Comparison of ENCODE assay signal across 12 mouse cellular contexts in genomic region chr14:28093214-28093613, GRCm38 (mm10).
DNase-seq lines count a peak whose midpoint lies in the region; ATAC-seq and TF ChIP-seq lines count a peak whose summit lies in the region.
"Had no signal": no experiment of that assay in that cellular context is flagged by ENCODE, and none has a peak within 500 bp of the region (broad histone marks: within the 10 kb centered on the region; RNA-seq: fewer than 3 reads in every experiment).

No protein-coding gene starts in this region.

- H3K27me3 ChIP-seq in liver, embryonic 14.5 days (ENCODE audit: control insufficient read depth, insufficient read depth, low read length), result no peaks in the 10 kb centered on the region
- no peaks in the 10 kb centered on the region for H3K27me3 ChIP-seq in liver, embryonic 12.5 days (replicated peaks)
- H3K27me3 ChIP-seq: embryonic facial prominence, embryonic 12.5 days; forebrain, embryonic 15.5 days; limb, embryonic 15.5 days had no signal

- 0 out of 2 replicates have a peak, but pooled peaks have one; percentile 7 for TF ChIP-seq CTCF in liver, embryonic 14.5 days (IDR thresholded peaks at IDR 0.05; ENCODE audit: low read depth)
- 0 out of 2 replicates have a peak, but pooled peaks have one; percentile 4 for TF ChIP-seq CTCF in cortical plate, adult 2 months (IDR thresholded peaks at IDR 0.05; ENCODE audit: extremely low read depth, insufficient read depth, low read length)

- no peak overlapping the region for H3K27ac ChIP-seq in liver, embryonic 14.5 days
- no peak overlapping the region for H3K27ac ChIP-seq in liver, embryonic 12.5 days
- H3K27ac ChIP-seq in cortical plate, adult 2 months (ENCODE audit: insufficient read depth, low read length), result no peak overlapping the region
- H3K27ac ChIP-seq: embryonic facial prominence, embryonic 12.5 days; forebrain, embryonic 15.5 days; limb, embryonic 15.5 days had no signal

- intact Hi-C loops in left cerebral cortex, postnatal 10 days (cut with DNase I), result loop anchor here (5.0 kb wide), 1 partner anchor 414 kb away; no protein-coding TSS in a partner anchor

- ATAC-seq in liver, embryonic 14.5 days (ENCODE audit: insufficient read depth), result no peak
- no peak for ATAC-seq in liver, embryonic 12.5 days
- ATAC-seq: forebrain, embryonic 15.5 days had no signal

- TF ChIP-seq EP300 in liver, embryonic 14.5 days (IDR thresholded peaks at IDR 0.05; ENCODE audit: low read depth), result no peak

- DNase-seq in adrenal gland, postnatal 14 days, result peak; percentile 9
- no peak for DNase-seq in adrenal gland, postnatal 4 days (ENCODE audit: low spot score in 2 of 2)
- no peak for DNase-seq in liver, embryonic 14.5 days (ENCODE audit: low read depth in 3 of 3, low spot score in 3 of 3)
- DNase-seq in lung, postnatal 14 days, result peak; percentile 3
- no peak for DNase-seq in right cerebral cortex, postnatal 25 days
- DNase-seq in left cerebral cortex, postnatal 10 days (ENCODE audit: extremely low spot score in 1 of 2, low spot score in 2 of 2), result no peak
- DNase-seq: midbrain, embryonic 14.5 days had no signal

- no peaks in the 10 kb centered on the region for H3K4me1 ChIP-seq in liver, embryonic 14.5 days (replicated peaks; ENCODE audit: control insufficient read depth in 2 of 2, insufficient read depth in 2 of 2, low read length in 1 of 2)
- no peaks in the 10 kb centered on the region for H3K4me1 ChIP-seq in liver, embryonic 12.5 days
- no peaks in the 10 kb centered on the region for H3K4me1 ChIP-seq in cortical plate, adult 2 months (ENCODE audit: control insufficient read depth, insufficient read depth, low read length)
- H3K4me1 ChIP-seq: embryonic facial prominence, embryonic 12.5 days; forebrain, embryonic 15.5 days; limb, embryonic 15.5 days had no signal

- H3K4me2 ChIP-seq in liver, embryonic 14.5 days (ENCODE audit: low read depth), result no peak overlapping the region
- H3K4me2 ChIP-seq in liver, embryonic 12.5 days, result no peak overlapping the region
- H3K4me2 ChIP-seq: embryonic facial prominence, embryonic 12.5 days; forebrain, embryonic 15.5 days; limb, embryonic 15.5 days had no signal

- no peak overlapping the region for H3K4me3 ChIP-seq in liver, embryonic 14.5 days (ENCODE audit: insufficient read depth in 1 of 2, low read depth in 2 of 2, low read length in 2 of 2)
- no peak overlapping the region for H3K4me3 ChIP-seq in liver, embryonic 12.5 days
- no peak overlapping the region for H3K4me3 ChIP-seq in cortical plate, adult 2 months (ENCODE audit: insufficient read depth, low read length)
- H3K4me3 ChIP-seq: embryonic facial prominence, embryonic 12.5 days; forebrain, embryonic 15.5 days; limb, embryonic 15.5 days had no signal

- no peak for TF ChIP-seq POLR2A in cortical plate, adult 2 months (IDR thresholded peaks at IDR 0.05; ENCODE audit: extremely low read depth, insufficient read depth, low read length)

- H3K36me3 ChIP-seq in liver, embryonic 14.5 days (replicated peaks; ENCODE audit: control insufficient read depth, insufficient read depth, low read depth), result no peaks in the 10 kb centered on the region
- no peaks in the 10 kb centered on the region for H3K36me3 ChIP-seq in liver, embryonic 12.5 days
- H3K36me3 ChIP-seq: embryonic facial prominence, embryonic 12.5 days; forebrain, embryonic 15.5 days; limb, embryonic 15.5 days had no signal

- WGBS in liver, embryonic 14.5 days (ENCODE audit: insufficient replicate concordance), result 40% methylated on average over 4 of the region's 4 CpGs
- 54% methylated on average over 4 of the region's 4 CpGs for WGBS in liver, embryonic 12.5 days (ENCODE audit: insufficient replicate concordance)

- no peak overlapping the region for H3K9ac ChIP-seq in liver, embryonic 14.5 days (replicated peaks)
- no peak overlapping the region for H3K9ac ChIP-seq in liver, embryonic 12.5 days
- H3K9ac ChIP-seq: embryonic facial prominence, embryonic 12.5 days; forebrain, embryonic 15.5 days; limb, embryonic 15.5 days had no signal

- H3K9me3 ChIP-seq in liver, embryonic 14.5 days (ENCODE audit: control insufficient read depth, low read length), result no peaks in the 10 kb centered on the region
- no peaks in the 10 kb centered on the region for H3K9me3 ChIP-seq in liver, embryonic 12.5 days (replicated peaks)
- H3K9me3 ChIP-seq: embryonic facial prominence, embryonic 12.5 days; forebrain, embryonic 15.5 days; limb, embryonic 15.5 days had no signal

Comparison
In these comparisons a context has a peak if more than half of its experiments do, and no peak if none do; other contexts are left out.
1. DNase-seq: peak in adrenal gland, postnatal 14 days (single experiment) and lung, postnatal 14 days (single experiment); none in adrenal gland, postnatal 4 days (0 of 2), liver, embryonic 14.5 days (0 of 3), right cerebral cortex, postnatal 25 days (single experiment) and left cerebral cortex, postnatal 10 days (0 of 2).